In genomic region chr3:126045992-126046786, GRCm38 (mm10) we compare ENCODE assay signal across 12 mouse cellular contexts.
DNase-seq lines count a peak whose midpoint lies in the region; ATAC-seq and TF ChIP-seq lines count a peak whose summit lies in the region.
"Had no signal": no experiment of that assay in that cellular context is flagged by ENCODE, and none has a peak within 500 bp of the region (broad histone marks: within the 10 kb centered on the region; RNA-seq: fewer than 3 reads in every experiment).

No protein-coding gene starts in this region.

- in situ Hi-C loops in Patski (cut with MboI; ENCODE audit: low pct_unique_long_range_greater_than_20kb), result loop anchor here (5.0 to 10.0 kb wide), 6 partner anchors 194 to 846 kb away; partner anchors contain the start of gene Camk2d

- no peaks in the 10 kb centered on the region for H3K27me3 ChIP-seq in intestine, postnatal 0 days (replicated peaks; ENCODE audit: control insufficient read depth, insufficient read depth, low read length)
- H3K27me3 ChIP-seq in intestine, embryonic 15.5 days (replicated peaks), result no peaks in the 10 kb centered on the region
- H3K27me3 ChIP-seq in C2C12 (ENCODE audit: control insufficient read depth, insufficient read depth, insufficient read length) (no peaks in the 10 kb centered on the region), Patski (no peaks in the 10 kb centered on the region)
- H3K27me3 ChIP-seq in kidney, embryonic 16.5 days (ENCODE audit: insufficient read depth, low read length), result no peaks in the 10 kb centered on the region
- H3K27me3 ChIP-seq: embryonic facial prominence, embryonic 12.5 days had no signal

- WGBS in intestine, postnatal 0 days, result 61% methylated on average over 9 of the region's 9 CpGs
- WGBS in intestine, embryonic 15.5 days, result 49% methylated on average over 9 of the region's 9 CpGs
- WGBS in kidney, embryonic 16.5 days, result 46% methylated on average over 9 of the region's 9 CpGs

- no peaks in the 10 kb centered on the region for H3K36me3 ChIP-seq in intestine, postnatal 0 days (ENCODE audit: control insufficient read depth, insufficient read depth)
- H3K36me3 ChIP-seq in intestine, embryonic 15.5 days, result no peaks in the 10 kb centered on the region
- no peaks in the 10 kb centered on the region for H3K36me3 ChIP-seq in C2C12 (ENCODE audit: control insufficient read depth, insufficient read depth)
- no peaks in the 10 kb centered on the region for H3K36me3 ChIP-seq in kidney, embryonic 16.5 days (ENCODE audit: insufficient read depth, low read length)
- H3K36me3 ChIP-seq: embryonic facial prominence, embryonic 12.5 days had no signal

- H3K4me2 ChIP-seq in intestine, postnatal 0 days (replicated peaks; ENCODE audit: low read depth), result no peak overlapping the region
- no peak overlapping the region for H3K4me2 ChIP-seq in intestine, embryonic 15.5 days (replicated peaks)
- H3K4me2 ChIP-seq in kidney, embryonic 16.5 days (replicated peaks; ENCODE audit: low read depth, low read length), result no peak overlapping the region
- H3K4me2 ChIP-seq: embryonic facial prominence, embryonic 12.5 days had no signal

- no peak overlapping the region for H3K9ac ChIP-seq in intestine, postnatal 0 days (ENCODE audit: low read depth, low read length)
- H3K9ac ChIP-seq in intestine, embryonic 15.5 days, result no peak overlapping the region
- H3K9ac ChIP-seq in kidney, embryonic 16.5 days (replicated peaks; ENCODE audit: low read length), result no peak overlapping the region
- H3K9ac ChIP-seq: embryonic facial prominence, embryonic 12.5 days had no signal

- H3K4me1 ChIP-seq in intestine, postnatal 0 days (replicated peaks; ENCODE audit: control insufficient read depth, insufficient read depth, low read length), result no peaks in the 10 kb centered on the region
- no peaks in the 10 kb centered on the region for H3K4me1 ChIP-seq in intestine, embryonic 15.5 days (replicated peaks)
- H3K4me1 ChIP-seq in kidney, embryonic 16.5 days (ENCODE audit: insufficient read depth, low read length), result no peaks in the 10 kb centered on the region
- H3K4me1 ChIP-seq: embryonic facial prominence, embryonic 12.5 days had no signal

- peak; percentile 98 for DNase-seq in Patski (ENCODE audit: low read depth, low spot score)
- DNase-seq in spleen, postnatal 36 days (ENCODE audit: low spot score in 2 of 2), result no peak
- no peak for DNase-seq in adrenal gland, postnatal 36 days
- no peak for DNase-seq in urinary bladder, adult 18-20 months (ENCODE audit: low spot score in 2 of 2)
- DNase-seq: gastrocnemius, postnatal 25 days; heart, postnatal 4 days; lung, postnatal 14 days had no signal

- H3K27ac ChIP-seq in intestine, postnatal 0 days (ENCODE audit: low read depth, low read length), result no peak overlapping the region
- no peak overlapping the region for H3K27ac ChIP-seq in intestine, embryonic 15.5 days
- H3K27ac ChIP-seq in kidney, embryonic 16.5 days (ENCODE audit: low read length), result no peak overlapping the region
- H3K27ac ChIP-seq: embryonic facial prominence, embryonic 12.5 days had no signal

- H3K9me3 ChIP-seq in intestine, postnatal 0 days (ENCODE audit: control insufficient read depth), result no peaks in the 10 kb centered on the region
- H3K9me3 ChIP-seq in intestine, embryonic 15.5 days, result no peaks in the 10 kb centered on the region
- no peaks in the 10 kb centered on the region for H3K9me3 ChIP-seq in kidney, embryonic 16.5 days (ENCODE audit: low read length)
- H3K9me3 ChIP-seq: embryonic facial prominence, embryonic 12.5 days had no signal

- H3ac ChIP-seq in C2C12 (ENCODE audit: control insufficient read depth, insufficient read length, low read depth), result no peak overlapping the region

- no peak for ATAC-seq in intestine, postnatal 0 days
- no peak for ATAC-seq in intestine, embryonic 15.5 days
- ATAC-seq in Patski, result peak; percentile 100
- ATAC-seq in kidney, embryonic 16.5 days (ENCODE audit: low FRiP score, low TSS enrichment), result peak; percentile 70; the same call in 1 of the 2 replicates

- no peaks in the 10 kb centered on the region for H3K79me3 ChIP-seq in C2C12 (ENCODE audit: low read depth)

- no peaks in the 10 kb centered on the region for H3K79me2 ChIP-seq in C2C12 (ENCODE audit: control insufficient read depth, insufficient read depth)

- POLR2A ChIA-PET in Patski (lab: Charles Lee), result interaction anchor here (0.5 kb wide), 1 partner anchor 421 kb away, joined by 3 read pairs; no protein-coding TSS in a partner anchor

- no peak overlapping the region for H3K4me3 ChIP-seq in intestine, postnatal 0 days (ENCODE audit: low read depth, low read length)
- H3K4me3 ChIP-seq in intestine, embryonic 15.5 days (replicated peaks), result no peak overlapping the region
- no peak overlapping the region for H3K4me3 ChIP-seq in C2C12 (ENCODE audit: insufficient read depth, poor library complexity, severe bottlenecking)
- no peak overlapping the region for H3K4me3 ChIP-seq in kidney, embryonic 16.5 days (ENCODE audit: low read length)
- H3K4me3 ChIP-seq: embryonic facial prominence, embryonic 12.5 days had no signal

- CTCF ChIA-PET in Patski (lab: Charles Lee), result interaction anchor here (1.0 to 4.6 kb wide), 10 partner anchors 10 to 854 kb away, joined by 3 to 50 read pairs (median 3); no protein-coding TSS in a partner anchor

- TF ChIP-seq CTCF in intestine, postnatal 0 days (IDR thresholded peaks at IDR 0.05; ENCODE audit: low read depth), result peak; percentile 40
- TF ChIP-seq CTCF in C2C12 (IDR thresholded peaks at IDR 0.05; ENCODE audit: control insufficient read depth, insufficient read depth, insufficient read length) (no peak), Patski (IDR thresholded peaks at IDR 0.05) (peak; percentile 70)

TF ChIP-seq in C2C12, 6 proteins besides CTCF, POLR2A, EP300 and RAD21:
- peak; percentile 63 for TF ChIP-seq CEBPB (IDR thresholded peaks at IDR 0.05; ENCODE audit: low read depth)
- peak; percentile 19 for TF ChIP-seq MAX (IDR thresholded peaks at IDR 0.05)
- TF ChIP-seq MYOD1 (IDR thresholded peaks at IDR 0.05; ENCODE audit: control insufficient read depth, insufficient read length, low read depth), result no peak
- no peak for TF ChIP-seq FOSL1 (IDR thresholded peaks at IDR 0.05; ENCODE audit: insufficient read depth, low read length, poor library complexity, severe bottlenecking)
- TF ChIP-seq MYOG (IDR thresholded peaks at IDR 0.05; ENCODE audit: control insufficient read depth, extremely low read depth, insufficient read length), result no peak

Comparison
In these comparisons a context has a peak if more than half of its experiments do, and no peak if none do; other contexts are left out.
1. ATAC-seq: peak in Patski (single experiment) and kidney, embryonic 16.5 days (single experiment); none in intestine, postnatal 0 days (single experiment) and intestine, embryonic 15.5 days (single experiment).